Mouse (Mus musculus) skeletal muscle tissue, adult 2 months (tissue): ENCODE data around the gene Pik3cg.

ENCODE experiments used
- DNase-seq: peaks from one replicate; pipeline ENCODE4 v3.0.0-alpha.2; 2012; ENCODE audit warnings: low read depth, low spot score

Gene Pik3cg

GRCm38 (mm10) chr12:32144513-32144912 lies 63.9 kb downstream of the Pik3cg start:
- DNase-seq, result peak; percentile 45

GRCm38 (mm10) chr12:32143782-32144181 lies 64.7 kb downstream of the Pik3cg start:
- DNase-seq, result no peak

DNA sequence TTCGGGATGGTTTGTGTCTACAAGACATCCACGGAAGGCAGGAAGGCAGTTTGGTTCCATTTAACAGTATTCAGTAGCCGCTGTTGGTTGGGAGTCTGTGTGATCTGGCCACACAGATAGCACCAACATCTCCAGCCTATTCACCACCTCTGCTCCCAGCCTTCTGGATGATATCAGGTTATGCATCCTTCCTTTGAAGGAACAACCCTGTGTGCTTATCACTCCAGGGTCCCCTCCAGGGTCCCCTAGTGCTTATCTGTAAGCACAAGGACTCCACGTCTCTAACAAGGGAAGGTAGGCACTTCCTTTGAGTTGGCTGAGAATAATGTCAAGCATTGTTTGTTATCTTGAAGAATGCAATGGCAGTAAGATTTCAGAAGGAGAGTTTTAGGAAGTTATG lies 65.3 kb downstream of the Pik3cg start:
- DNase-seq, result no peak

GRCm38 (mm10) chr12:32141766-32142165 lies 66.7 kb downstream of the Pik3cg start:
- DNase-seq, result no peak

GRCm38 (mm10) chr12:32138831-32139230 lies 69.6 kb downstream of the Pik3cg start:
- DNase-seq, result no peak

- no peak for DNase-seq
Measured at GRCm38 (mm10) chr12:32138362-32138761, 70.1 kb downstream of the Pik3cg start.

GRCm38 (mm10) chr12:32137542-32137941 lies 70.9 kb downstream of the Pik3cg start:
- DNase-seq, result no peak

GRCm38 (mm10) chr12:32127599-32128507 lies 80.6 kb downstream of the Pik3cg start:
- no peak for DNase-seq

GRCm38 (mm10) chr12:32127158-32127557 lies 81.3 kb downstream of the Pik3cg start:
- no peak for DNase-seq

DNA sequence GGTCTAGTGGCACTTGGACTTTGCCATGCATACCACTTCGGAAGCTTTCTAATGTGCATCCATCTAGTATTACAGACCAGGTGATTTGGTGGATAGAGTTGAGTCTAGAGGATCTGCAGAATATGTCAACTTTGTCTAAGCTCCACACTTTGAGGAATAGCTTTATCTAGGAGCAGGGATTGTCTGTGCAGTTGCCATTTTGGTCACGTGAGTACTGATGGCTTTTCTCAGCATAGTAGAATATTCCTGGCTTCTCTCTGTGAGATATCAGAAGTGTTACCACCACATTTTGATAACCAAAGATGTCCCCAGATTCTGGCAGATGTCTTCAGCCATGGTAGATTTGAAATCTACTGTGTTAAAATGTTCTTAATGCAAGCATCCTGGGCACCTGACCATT lies 84.0 kb downstream of the Pik3cg start:
- no peak for DNase-seq

GRCm38 (mm10) chr12:32124030-32124429 lies 84.4 kb downstream of the Pik3cg start:
- no peak for DNase-seq

- peak; percentile 43 for DNase-seq
Measured at GRCm38 (mm10) chr12:32123559-32123958, 84.9 kb downstream of the Pik3cg start.
